Mouse (Mus musculus): ENCODE data around the gene Hc. TPM values are rescaled to one million over a fixed set of nuclear protein-coding genes. Genes with fewer than 3 reads are reported as not detected.

The Hc gene
- polyA plus RNA-seq, 3 experiments from 2014 or later = 0.40 to 0.43 TPM; not detected in 1

DNA sequence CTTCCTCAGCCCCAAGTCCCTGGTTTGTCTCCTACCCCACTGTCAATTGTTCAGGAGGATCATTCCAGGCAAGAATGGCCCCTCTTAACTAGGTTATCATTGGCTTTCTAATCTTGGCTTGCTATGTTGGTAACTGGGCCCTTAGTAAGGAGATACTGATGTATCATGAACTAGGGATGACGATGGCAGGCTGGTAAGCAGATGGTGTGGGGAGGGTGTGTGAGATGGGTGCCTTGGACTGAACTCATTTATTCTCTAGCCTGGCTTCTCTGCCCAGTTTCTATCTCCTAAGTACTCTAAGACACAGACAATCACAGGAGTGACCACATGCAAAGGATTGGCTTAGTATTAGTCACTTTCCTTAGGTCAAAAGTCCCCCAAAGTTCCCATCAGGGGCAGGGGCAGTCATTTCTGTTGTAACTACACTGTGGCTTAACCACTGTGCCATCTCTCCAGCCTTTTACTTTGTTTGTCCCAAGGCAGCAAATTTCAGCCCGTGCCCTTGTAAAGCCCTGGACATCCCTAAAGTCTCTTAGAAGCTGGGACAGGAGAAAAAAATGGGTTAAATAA is 107.6 kb downstream of the Hc start:
- no peak for ATAC-seq

- no peak for ATAC-seq
Measured at GRCm38 (mm10) chr2:34953018-34953417, 108.2 kb downstream of the Hc start.

DNA sequence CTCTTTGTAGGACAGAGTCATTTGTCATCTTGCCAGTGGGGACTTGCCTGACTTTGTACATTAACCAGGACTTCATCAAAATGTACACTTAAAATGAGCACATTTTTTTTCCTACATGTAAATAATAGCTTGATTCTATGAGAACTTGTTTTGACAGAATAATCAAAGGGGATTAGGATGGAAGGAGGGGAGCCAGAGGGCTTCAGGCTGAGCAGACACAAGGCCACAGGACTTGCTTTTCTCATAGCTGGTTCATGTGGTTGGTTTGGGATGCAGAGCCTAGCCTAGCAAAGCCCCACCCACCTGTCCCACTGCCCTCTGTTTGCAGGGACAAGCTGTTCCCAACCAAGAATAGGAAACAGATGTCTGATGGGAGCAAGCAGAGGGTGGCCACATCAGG is 109.8 kb downstream of the Hc start:
- no peak for ATAC-seq

GRCm38 (mm10) chr2:34948622-34949021 is 112.6 kb downstream of the Hc start:
- ATAC-seq = no peak

- no peak for ATAC-seq
Measured at GRCm38 (mm10) chr2:34946046-34946445, 115.2 kb downstream of the Hc start.

DNA sequence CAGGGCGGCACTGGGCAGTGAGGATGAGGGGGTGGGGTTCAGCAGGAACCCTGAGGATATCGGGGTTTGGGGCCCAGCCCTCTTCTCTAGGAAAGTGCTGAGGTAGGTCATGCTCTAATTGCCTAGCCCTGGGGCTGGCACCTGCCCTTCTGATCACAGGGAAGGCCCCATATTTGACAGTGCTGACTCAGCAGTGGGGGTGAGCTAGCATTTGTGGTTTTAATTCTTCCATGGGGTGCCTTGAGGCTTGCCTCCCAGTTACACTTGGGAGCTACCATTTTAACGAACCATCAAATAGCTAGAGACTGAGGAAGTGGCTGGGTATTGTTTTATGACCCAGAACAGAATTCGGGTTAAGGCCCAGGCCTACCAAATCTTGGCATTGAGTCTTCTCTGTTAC is 115.7 kb downstream of the Hc start:
- peak; percentile 27 for ATAC-seq

DNA sequence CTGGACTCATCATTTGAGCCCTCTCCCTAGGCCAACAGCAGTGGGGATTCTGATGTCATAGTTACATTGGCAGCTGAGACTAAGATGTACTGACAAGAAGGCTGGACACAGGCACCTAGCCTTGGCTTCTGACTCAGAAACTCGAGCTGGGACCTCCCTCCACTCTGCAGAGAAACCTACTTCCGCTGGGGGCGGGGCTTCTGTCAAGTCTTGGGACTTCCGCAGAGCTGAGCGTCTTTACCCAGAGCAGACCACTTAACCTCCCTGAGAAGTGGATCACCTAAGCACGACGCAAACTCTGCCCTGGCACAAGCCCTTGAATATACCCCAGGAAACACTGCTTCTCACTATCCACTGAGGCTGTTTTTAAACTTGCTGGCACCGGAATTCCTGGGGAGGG is 116.5 kb downstream of the Hc start:
- ATAC-seq = peak; percentile 89

DNA sequence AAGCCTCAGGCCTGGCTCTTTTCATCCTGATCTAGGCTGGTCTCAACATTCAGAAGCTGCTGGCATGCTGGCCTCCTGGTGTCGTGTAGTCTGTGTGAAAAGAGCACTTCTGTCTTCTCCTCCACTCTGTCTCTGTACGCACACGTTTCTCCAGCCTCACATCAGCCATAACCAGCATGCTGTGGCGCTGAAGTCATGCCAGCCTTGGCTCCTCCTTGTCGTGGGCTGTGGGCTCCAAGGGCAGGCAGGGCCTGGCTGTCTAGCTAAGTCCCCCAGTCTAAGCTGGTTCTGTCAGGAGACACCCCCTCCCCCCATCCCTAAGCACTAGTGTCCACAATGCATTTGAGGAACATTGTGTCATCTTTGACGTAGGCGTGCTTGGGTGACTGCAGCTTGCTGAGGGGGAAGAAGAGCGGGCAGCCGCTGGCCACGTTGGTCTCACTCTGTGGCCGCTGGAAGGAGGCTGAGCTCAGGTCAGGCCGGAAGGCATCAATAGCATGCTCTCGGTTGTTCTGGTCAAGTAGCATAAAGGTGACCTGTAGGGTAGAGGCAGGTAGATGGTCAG is 117.6 kb downstream of the Hc start:
- ATAC-seq = no peak

DNA sequence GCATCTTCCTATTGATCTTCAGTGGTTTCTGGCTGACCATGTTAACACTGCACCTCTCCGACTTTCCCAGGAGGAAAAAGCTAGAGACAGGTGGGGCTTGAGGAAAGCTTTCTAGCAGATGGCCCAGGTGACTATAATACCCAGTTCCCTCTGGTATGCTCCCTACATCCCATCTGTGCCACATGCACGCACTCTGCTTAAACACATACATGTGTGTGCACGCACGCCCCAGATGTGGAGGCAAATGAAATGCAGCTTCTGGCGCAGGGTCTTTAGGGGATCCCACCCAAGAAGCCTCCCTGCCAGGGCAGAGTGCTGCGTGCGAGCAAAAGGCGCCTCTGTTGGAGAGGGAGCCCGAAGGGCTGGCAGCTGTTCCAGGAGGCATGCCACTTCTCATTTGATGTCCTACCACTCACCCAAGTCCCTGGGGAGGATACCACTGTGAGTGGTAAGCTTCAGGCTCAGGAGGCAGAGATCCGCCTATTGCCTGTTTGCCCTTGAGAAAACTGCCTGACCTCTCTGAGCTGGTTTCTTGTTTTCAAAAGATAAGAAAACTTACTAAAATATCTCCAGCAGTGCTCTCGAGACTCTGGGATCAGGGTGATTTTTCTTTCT is 120.1 kb downstream of the Hc start:
- ATAC-seq = no peak

DNA sequence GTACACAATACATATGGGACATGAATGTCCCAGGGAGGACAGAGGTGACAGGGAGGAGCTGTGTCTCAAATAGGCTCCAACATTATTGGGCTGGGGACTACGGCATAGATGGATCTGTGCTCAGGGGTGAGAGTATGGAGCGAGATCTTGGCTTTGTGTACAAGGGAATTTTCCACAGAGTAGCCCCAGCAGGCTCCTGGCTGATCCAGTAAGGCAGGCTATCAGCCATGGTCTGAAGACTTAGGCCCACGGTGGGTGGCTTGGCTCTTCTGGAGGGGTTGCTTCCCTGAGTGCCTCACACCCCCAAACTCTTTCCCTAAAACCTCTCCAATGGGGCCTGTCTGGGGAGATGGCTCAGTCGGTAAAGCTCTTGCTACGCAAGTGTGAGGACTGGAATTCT is 121.0 kb downstream of the Hc start:
- ATAC-seq = no peak

DNA sequence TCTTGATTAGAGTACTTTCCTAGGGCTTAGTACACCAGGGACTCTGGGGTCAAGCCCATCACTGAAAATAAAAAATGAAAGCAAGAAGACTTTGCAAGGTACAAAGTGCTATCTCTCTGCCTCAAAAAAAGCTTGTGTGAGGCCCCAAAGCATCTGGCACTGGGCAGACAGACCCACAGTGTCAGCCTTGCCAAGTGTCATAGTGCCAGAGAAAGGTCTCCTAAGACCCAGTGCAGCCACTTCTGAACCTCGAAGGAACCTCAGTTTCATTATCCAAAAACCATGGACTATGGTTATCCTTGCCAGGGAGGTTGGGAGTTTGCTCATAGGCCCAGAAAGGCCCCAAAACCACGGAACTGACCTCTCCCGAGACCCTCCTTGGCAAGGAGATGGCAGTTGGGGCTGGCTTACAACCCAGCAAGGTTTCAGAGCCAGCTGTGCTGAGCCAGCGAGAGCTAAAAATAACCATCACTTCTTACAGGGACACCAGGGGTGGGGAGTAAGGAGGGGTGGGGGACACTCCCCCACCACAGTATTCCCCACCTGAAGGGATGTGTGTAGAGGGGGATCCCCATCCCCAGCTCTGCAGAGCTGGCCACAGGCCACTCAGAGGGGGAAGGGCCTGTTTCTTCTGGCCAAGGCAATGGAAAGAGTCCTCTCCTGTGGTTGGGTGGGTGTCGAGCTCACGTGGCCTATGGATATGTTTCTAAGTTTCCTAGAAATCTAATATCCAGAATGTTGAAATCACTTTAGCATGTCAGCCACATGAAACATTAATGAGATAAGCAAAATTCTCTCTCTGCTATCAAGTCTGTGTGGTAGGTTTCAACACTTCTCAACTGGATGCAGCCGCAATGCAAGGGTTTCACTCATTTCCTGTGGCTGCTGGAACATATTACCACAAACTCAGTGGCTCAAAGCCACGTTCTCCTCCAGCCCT is 122.7 kb downstream of the Hc start:
- ATAC-seq = peak; percentile 67

DNA sequence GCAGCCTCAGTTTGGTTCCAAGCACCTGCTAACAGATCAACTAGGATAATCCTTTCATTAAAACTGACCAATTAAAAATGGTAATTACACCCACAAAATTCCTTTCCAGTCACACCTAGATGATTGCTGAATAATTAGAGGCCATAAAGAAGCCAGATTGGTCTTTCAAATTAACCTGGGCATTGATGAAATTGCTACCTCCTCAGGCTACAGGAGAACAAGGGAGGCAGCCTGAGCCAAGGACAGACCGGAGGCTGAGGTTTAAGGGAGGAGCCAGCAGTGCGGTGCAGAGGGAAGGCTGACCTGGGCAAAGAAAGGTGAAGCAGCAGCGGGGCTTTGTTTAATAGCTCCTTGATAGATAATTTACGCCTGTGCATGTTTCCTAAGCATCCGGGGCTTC is 123.8 kb downstream of the Hc start:
- peak; percentile 44 for ATAC-seq

Other genes starting within 250 kb of the Hc start
- 10 to 100 TPM; 62.7 to 77.2 (median 72.8) TPM for gene Fbxw2, start 235.1 kb downstream of the Hc start, polyA plus RNA-seq (2017; shearing (Covaris generic))
- gene Gm34653, start 228.4 kb downstream of the Hc start, polyA plus RNA-seq (2017; shearing (Covaris generic)) = not detected
- gene Cutal, start 187.0 kb downstream of the Hc start, polyA plus RNA-seq (2017; shearing (Covaris generic)) = not detected
- 10 to 100 TPM; 60.2 to 83.4 (median 72.6) TPM for gene Psmd5, start 186.5 kb downstream of the Hc start, polyA plus RNA-seq (2017; shearing (Covaris generic))
- 1 to 10 TPM; 1.1 to 3.9 (median 1.2) TPM for gene Phf19, start 147.4 kb downstream of the Hc start, polyA plus RNA-seq (2017; shearing (Covaris generic))
- gene Traf1, start 99.7 kb downstream of the Hc start, polyA plus RNA-seq (2017; shearing (Covaris generic)) = 100 to 1,000 TPM; 240 to 310 (median 304) TPM
- 1 to 10 TPM in 1 of 3 experiments, under 1 TPM in 2; 0.49 to 1.7 (median 0.63) TPM for gene AI182371, start 40.1 kb upstream of the Hc start, polyA plus RNA-seq (2017; shearing (Covaris generic))
- 100 to 1,000 TPM; 157 to 202 (median 161) TPM for gene Cntrl, start 48.1 kb upstream of the Hc start, polyA plus RNA-seq (2017; shearing (Covaris generic))
- 100 to 1,000 TPM; 103 to 133 (median 130) TPM for gene Rab14, start 139.7 kb upstream of the Hc start, polyA plus RNA-seq (2017; shearing (Covaris generic))
- 10 to 100 TPM; 16.2 to 28.8 (median 25.4) TPM for gene Gsn, start 194.9 kb upstream of the Hc start, polyA plus RNA-seq (2017; shearing (Covaris generic))

Data from inflammation-experienced regulatory T-cells, adult 6 months (primary cell).